Mouse (Mus musculus): ENCODE results near the gene Il31ra.
A peak's percentile ranks its signal among the peaks of the same experiment; 100 is the strongest.

Gene Il31ra

GRCm38 (mm10) chr13:112560554-112561138 lies 33.5 kb downstream of the Il31ra start:
- no peak for DNase-seq (ENCODE audit: low spot score)

GRCm38 (mm10) chr13:112556501-112556900 lies 37.7 kb downstream of the Il31ra start:
- no peak for DNase-seq (ENCODE audit: low spot score)

GRCm38 (mm10) chr13:112553304-112553703 lies 40.9 kb downstream of the Il31ra start:
- no peak for DNase-seq (ENCODE audit: low spot score)

- no peak for DNase-seq (ENCODE audit: low spot score)
These were observed 42.3 kb downstream of the Il31ra start for GRCm38 (mm10) chr13:112551641-112552548.

- DNase-seq (ENCODE audit: low spot score) = no peak
These were observed 52.8 kb downstream of the Il31ra start for GRCm38 (mm10) chr13:112541223-112541975.

- DNase-seq (ENCODE audit: low spot score) = no peak
These were observed 53.5 kb downstream of the Il31ra start for GRCm38 (mm10) chr13:112540616-112541015.

- DNase-seq (ENCODE audit: low spot score) = no peak
These were observed 57.1 kb downstream of the Il31ra start for GRCm38 (mm10) chr13:112537065-112537464.

GRCm38 (mm10) chr13:112536611-112537010 lies 57.5 kb downstream of the Il31ra start:
- no peak for DNase-seq (ENCODE audit: low spot score)

GRCm38 (mm10) chr13:112533556-112533955 lies 60.6 kb downstream of the Il31ra start:
- DNase-seq (ENCODE audit: low spot score) = no peak

- no peak for DNase-seq (ENCODE audit: low spot score)
These were observed 61.9 kb downstream of the Il31ra start for GRCm38 (mm10) chr13:112532235-112532634.

- DNase-seq (ENCODE audit: low spot score) = peak; percentile 72
These were observed 64.3 kb downstream of the Il31ra start for GRCm38 (mm10) chr13:112529893-112530292.

GRCm38 (mm10) chr13:112527186-112527585 lies 67.0 kb downstream of the Il31ra start:
- DNase-seq (ENCODE audit: low spot score) = no peak

- no peak for DNase-seq (ENCODE audit: low spot score)
These were observed 70.7 kb downstream of the Il31ra start for GRCm38 (mm10) chr13:112523346-112523970.

GRCm38 (mm10) chr13:112522896-112523295 lies 71.3 kb downstream of the Il31ra start:
- no peak for DNase-seq (ENCODE audit: low spot score)

- no peak for DNase-seq (ENCODE audit: low spot score)
These were observed 71.9 kb downstream of the Il31ra start for GRCm38 (mm10) chr13:112522261-112522660.

- no peak for DNase-seq (ENCODE audit: low spot score)
These were observed 79.6 kb downstream of the Il31ra start for GRCm38 (mm10) chr13:112514546-112514945.

GRCm38 (mm10) chr13:112512824-112513223 lies 81.3 kb downstream of the Il31ra start:
- no peak for DNase-seq (ENCODE audit: low spot score)

GRCm38 (mm10) chr13:112511810-112512209 lies 82.3 kb downstream of the Il31ra start:
- no peak for DNase-seq (ENCODE audit: low spot score)

GRCm38 (mm10) chr13:112511261-112511660 lies 82.9 kb downstream of the Il31ra start:
- DNase-seq (ENCODE audit: low spot score) = no peak

GRCm38 (mm10) chr13:112510437-112511212 lies 83.5 kb downstream of the Il31ra start:
- DNase-seq (ENCODE audit: low spot score) = no peak

GRCm38 (mm10) chr13:112509465-112509864 lies 84.7 kb downstream of the Il31ra start:
- DNase-seq (ENCODE audit: low spot score) = peak; percentile 58
